Mouse (Mus musculus) cerebellum, adult 2 months (tissue): ENCODE measurements at regions not wholly inside any gene's neighbourhood (a gene's known extent, or its start where the extent isn't known, plus 50 kb on each side); places are given as distances from the start of the nearest gene placed in this dataset.

Experiments used
- CTCF ChIP-seq: fragments of 200-500 bp; IDR thresholded peaks from 2 replicates; pipeline ENCODE4 v1.5.1; 2011; ENCODE audit warnings: low read depth, mild to moderate bottlenecking, control low read depth, low read length, moderate library complexity, borderline replicate concordance; ENCODE audit not compliant: insufficient read depth
- POLR2A ChIP-seq: fragments of 200-500 bp; IDR thresholded peaks from 2 replicates; pipeline ENCODE4 v1.6.1; 2011; ENCODE audit warnings: low read length, control low read depth, borderline replicate concordance; ENCODE audit not compliant: insufficient read depth

GRCm38 (mm10) chr1:92736411-92736810 is 87.8 kb upstream of the Otos start:
- TF ChIP-seq CTCF (no peak), POLR2A (no peak)
